In the genomic region with DNA sequence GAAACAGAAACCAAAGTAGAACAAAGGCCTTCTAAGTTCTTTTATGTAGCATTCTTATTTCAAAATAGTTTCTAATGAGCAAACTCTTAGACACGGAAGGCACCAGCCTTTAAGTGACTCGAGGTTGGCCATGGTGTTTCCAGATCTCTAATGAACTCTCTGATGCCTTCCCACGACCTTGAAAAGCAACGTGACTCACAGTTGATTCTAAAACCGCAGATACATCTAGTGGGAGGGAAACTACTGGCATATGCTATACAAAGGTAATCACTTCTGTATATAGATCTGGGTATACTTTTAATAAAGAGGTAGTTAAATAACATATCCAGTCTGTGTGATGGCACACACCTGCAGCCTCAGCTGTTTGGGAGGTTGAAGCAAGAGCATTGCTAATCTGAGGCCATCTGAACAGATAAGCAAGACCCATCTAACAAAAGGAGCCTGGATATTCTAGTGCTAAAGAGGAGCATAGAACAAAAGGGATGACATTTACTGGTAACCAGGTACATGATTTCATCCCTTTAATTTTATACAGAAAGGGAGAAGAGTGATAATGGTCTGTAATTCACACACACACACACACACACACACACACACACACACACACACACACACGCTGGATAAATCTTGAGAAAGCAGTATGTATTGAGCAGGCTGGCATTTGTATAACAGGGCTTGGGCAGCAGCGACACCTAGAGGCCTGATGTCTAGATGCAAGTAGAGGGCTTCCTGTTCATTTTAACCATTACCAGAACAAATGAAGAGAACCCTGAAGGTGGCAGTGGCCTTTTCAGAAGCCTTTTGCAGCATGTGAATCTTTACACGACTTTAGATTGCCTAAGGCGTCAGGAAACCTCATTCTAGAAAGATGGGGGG, we compare ENCODE assay signal across 8 mouse cellular contexts.
DNase-seq lines count a peak whose midpoint lies in the region; ATAC-seq and TF ChIP-seq lines count a peak whose summit lies in the region.

No protein-coding gene starts in this region.

- no peak overlapping the region for H3K4me3 ChIP-seq in heart, adult 2 months
- no peak overlapping the region for H3K4me3 ChIP-seq in kidney, embryonic 15.5 days (replicated peaks)
- no peak overlapping the region for H3K4me3 ChIP-seq in liver, adult 2 months (ENCODE audit: insufficient read depth, low read depth, low read length)
- no peak overlapping the region for H3K4me3 ChIP-seq in neural tube, embryonic 13.5 days
- H3K4me3 ChIP-seq in stomach, postnatal 0 days (ENCODE audit: low read depth, low read length): no peak overlapping the region

- peak; percentile 69; the same call in 1 of the 2 replicates for TF ChIP-seq EP300 in heart, adult 2 months (IDR thresholded peaks at IDR 0.05; ENCODE audit: insufficient read depth, low read depth, low read length)
- TF ChIP-seq EP300 in stomach, postnatal 0 days (optimal IDR thresholded peaks at IDR 0.05): no peak

- no peaks in the 10 kb centered on the region for H3K36me3 ChIP-seq in heart, adult 2 months (ENCODE audit: control insufficient read depth, insufficient read depth, low read length)
- no peaks in the 10 kb centered on the region for H3K36me3 ChIP-seq in kidney, embryonic 15.5 days
- no peaks in the 10 kb centered on the region for H3K36me3 ChIP-seq in liver, adult 2 months (ENCODE audit: control insufficient read depth, insufficient read depth, low read length)
- no peaks in the 10 kb centered on the region for H3K36me3 ChIP-seq in neural tube, embryonic 13.5 days
- H3K36me3 ChIP-seq in stomach, postnatal 0 days (ENCODE audit: control insufficient read depth, insufficient read depth, low read length): no peaks in the 10 kb centered on the region

- peak; percentile 63 for ATAC-seq in kidney, embryonic 15.5 days (replicated peaks; ENCODE audit: low FRiP score)
- peak; percentile 84 for ATAC-seq in neural tube, embryonic 13.5 days (ENCODE audit: low read depth)
- ATAC-seq in stomach, postnatal 0 days (ENCODE audit: low FRiP score, low TSS enrichment): peak; percentile 80

- peak; percentile 84 for DNase-seq in A20 (ENCODE audit: low read depth, low spot score)
- peak; percentile 88 for DNase-seq in adrenal gland, postnatal 10 days
- peak; percentile 83 for DNase-seq in embryo, embryonic 9.5 days (ENCODE audit: extremely low spot score)
- peak; percentile 70 to 78 for DNase-seq in heart, adult 2 months
- peak; percentile 57 for DNase-seq in liver, adult 2 months (ENCODE audit: extremely low read depth, low read depth, low spot score)
- DNase-seq in stomach, postnatal 0 days (ENCODE audit: low spot score): peak; percentile 85

- no peak overlapping the region for H3K27ac ChIP-seq in heart, adult 2 months
- H3K27ac ChIP-seq in kidney, embryonic 15.5 days: no peak overlapping the region
- H3K27ac ChIP-seq in liver, adult 2 months (replicated peaks; ENCODE audit: insufficient read depth, low read depth, low read length): no peak overlapping the region
- peak overlapping the region; percentile 59; the same call in 1 of the 2 replicates for H3K27ac ChIP-seq in neural tube, embryonic 13.5 days (replicated peaks)
- H3K27ac ChIP-seq in stomach, postnatal 0 days (replicated peaks): no peak overlapping the region

- intact Hi-C loops in heart, adult 2 months (cut with DNase I): loop anchor here (1.0 to 5.0 kb wide), 3 partner anchors 121 to 242 kb away; no protein-coding TSS in a partner anchor

- no peak overlapping the region for H3K9ac ChIP-seq in heart, adult 2 months (ENCODE audit: low read depth, low read length)
- H3K9ac ChIP-seq in kidney, embryonic 15.5 days: no peak overlapping the region
- H3K9ac ChIP-seq in liver, adult 2 months (ENCODE audit: low read depth, low read length): no peak overlapping the region
- H3K9ac ChIP-seq in neural tube, embryonic 13.5 days: no peak overlapping the region
- H3K9ac ChIP-seq in stomach, postnatal 0 days (ENCODE audit: low read length): no peak overlapping the region

- no peak for TF ChIP-seq POLR2A in heart, adult 2 months (IDR thresholded peaks at IDR 0.05; ENCODE audit: insufficient read depth, low read depth, low read length)
- no peak for TF ChIP-seq POLR2A in liver, adult 2 months (IDR thresholded peaks at IDR 0.05; ENCODE audit: extremely low read depth, insufficient read depth, low read length)

- WGBS in heart, adult 2 months: 35% methylated on average over 9 of the region's 9 CpGs
- WGBS in kidney, embryonic 15.5 days: 45% methylated on average over 9 of the region's 9 CpGs
- 35% methylated on average over 9 of the region's 9 CpGs for WGBS in liver, adult 2 months
- WGBS in neural tube, embryonic 13.5 days: 42% methylated on average over 9 of the region's 9 CpGs
- 31% methylated on average over 9 of the region's 9 CpGs for WGBS in stomach, postnatal 0 days

- no peak overlapping the region for H3K4me2 ChIP-seq in kidney, embryonic 15.5 days
- no peak overlapping the region for H3K4me2 ChIP-seq in neural tube, embryonic 13.5 days
- no peak overlapping the region for H3K4me2 ChIP-seq in stomach, postnatal 0 days (replicated peaks; ENCODE audit: low read depth)

- no peaks in the 10 kb centered on the region for H3K9me3 ChIP-seq in kidney, embryonic 15.5 days (replicated peaks)
- H3K9me3 ChIP-seq in neural tube, embryonic 13.5 days: no peaks in the 10 kb centered on the region
- no peaks in the 10 kb centered on the region for H3K9me3 ChIP-seq in stomach, postnatal 0 days (ENCODE audit: control insufficient read depth, low read length)

- no peaks in the 10 kb centered on the region for H3K4me1 ChIP-seq in heart, adult 2 months (ENCODE audit: control insufficient read depth, insufficient read depth, low read length)
- H3K4me1 ChIP-seq in kidney, embryonic 15.5 days: peaks cover 25% of the 10 kb centered on the region
- peaks cover 2% of the 10 kb centered on the region; the same call in 1 of the 2 replicates for H3K4me1 ChIP-seq in liver, adult 2 months (ENCODE audit: control insufficient read depth, insufficient read depth, low read length)
- peaks cover 32% of the 10 kb centered on the region for H3K4me1 ChIP-seq in neural tube, embryonic 13.5 days (replicated peaks)
- no peaks in the 10 kb centered on the region for H3K4me1 ChIP-seq in stomach, postnatal 0 days (replicated peaks; ENCODE audit: control insufficient read depth, insufficient read depth)

- no peaks in the 10 kb centered on the region for H3K27me3 ChIP-seq in heart, adult 2 months (ENCODE audit: control insufficient read depth, insufficient read depth, low read length)
- no peaks in the 10 kb centered on the region for H3K27me3 ChIP-seq in kidney, embryonic 15.5 days
- H3K27me3 ChIP-seq in liver, adult 2 months (ENCODE audit: control insufficient read depth, insufficient read depth, low read length): no peaks in the 10 kb centered on the region
- H3K27me3 ChIP-seq in neural tube, embryonic 13.5 days: no peaks in the 10 kb centered on the region
- no peaks in the 10 kb centered on the region for H3K27me3 ChIP-seq in stomach, postnatal 0 days (ENCODE audit: control insufficient read depth, insufficient read depth, low read length)

- no peaks in the 10 kb centered on the region for H3K79me2 ChIP-seq in heart, adult 2 months (replicated peaks; ENCODE audit: control insufficient read depth, insufficient read depth, low read length)
- no peaks in the 10 kb centered on the region for H3K79me2 ChIP-seq in liver, adult 2 months (ENCODE audit: control insufficient read depth, insufficient read depth, low read length)

- TF ChIP-seq CTCF in heart, adult 2 months (IDR thresholded peaks at IDR 0.05): peak; percentile 71
- TF ChIP-seq CTCF in liver, adult 2 months (IDR thresholded peaks at IDR 0.05; ENCODE audit: low read depth, low read length): peak; percentile 77
- peak; percentile 99 for TF ChIP-seq CTCF in stomach, postnatal 0 days (IDR thresholded peaks at IDR 0.05; ENCODE audit: low read depth)
